8 mouse cellular contexts compared by ENCODE assay signal in the genomic region with DNA sequence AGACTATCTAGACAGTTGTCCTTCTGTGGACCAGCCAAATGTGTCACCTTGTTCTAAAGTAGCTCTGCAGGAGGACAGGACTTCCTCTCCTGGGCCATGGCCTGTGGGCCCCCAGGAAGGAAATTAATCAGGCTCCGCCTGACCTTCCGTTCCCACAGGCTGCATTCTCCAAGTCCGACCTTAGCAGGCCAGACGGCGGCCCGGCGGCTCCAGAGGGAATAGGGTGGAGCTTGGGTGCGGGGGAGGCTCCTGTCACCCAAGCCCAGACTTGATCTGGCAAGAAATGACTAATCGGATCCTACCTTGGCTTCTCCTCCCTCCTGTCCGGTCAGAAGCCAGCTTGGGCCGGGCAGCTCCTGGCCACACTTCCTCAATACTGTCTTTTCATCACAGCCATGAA. TPM values are rescaled to one million over a fixed set of nuclear protein-coding genes. Genes with fewer than 3 reads are reported as not detected.
DNase-seq lines count a peak whose midpoint lies in the region; ATAC-seq and TF ChIP-seq lines count a peak whose summit lies in the region.

No protein-coding gene starts in this region.

- DNase-seq in 3134 (ENCODE audit: extremely low read depth, insufficient read length, low spot score) = peak; percentile 88
- peak; percentile 76 for DNase-seq in adrenal gland, postnatal 25 days
- DNase-seq in forebrain, postnatal 0 days = no peak
- DNase-seq in liver, adult 2 months (ENCODE audit: extremely low read depth, low read depth, low spot score) = peak; percentile 89
- no peak for DNase-seq in spleen, adult 12 weeks (ENCODE audit: low spot score)
- DNase-seq in thymus, adult 18-20 months = no peak

- no peak overlapping the region for H3K27ac ChIP-seq in forebrain, postnatal 0 days (ENCODE audit: low read depth, low read length)
- H3K27ac ChIP-seq in hindbrain, embryonic 13.5 days = no peak overlapping the region
- peak overlapping the region; percentile 91 for H3K27ac ChIP-seq in liver, adult 2 months (replicated peaks; ENCODE audit: insufficient read depth, low read depth, low read length)
- no peak overlapping the region for H3K27ac ChIP-seq in neural tube, embryonic 14.5 days (ENCODE audit: low read depth, low read length)

- 35% methylated on average over 11 of the region's 11 CpGs for WGBS in forebrain, postnatal 0 days
- WGBS in hindbrain, embryonic 13.5 days = 39% methylated on average over 11 of the region's 11 CpGs
- WGBS in liver, adult 2 months = 3% methylated on average over 11 of the region's 11 CpGs
- 39% methylated on average over 11 of the region's 11 CpGs for WGBS in neural tube, embryonic 14.5 days

- H3K4me1 ChIP-seq in forebrain, postnatal 0 days (ENCODE audit: insufficient read depth) = peaks cover 18% of the 10 kb centered on the region
- H3K4me1 ChIP-seq in hindbrain, embryonic 13.5 days (replicated peaks) = peaks cover 59% of the 10 kb centered on the region
- peaks cover 47% of the 10 kb centered on the region for H3K4me1 ChIP-seq in liver, adult 2 months (ENCODE audit: control insufficient read depth, insufficient read depth, low read length)
- H3K4me1 ChIP-seq in neural tube, embryonic 14.5 days (ENCODE audit: control insufficient read depth, insufficient read depth, low read length) = peaks cover 6% of the 10 kb centered on the region; the same call in 1 of the 2 replicates

- no peaks in the 10 kb centered on the region for H3K36me3 ChIP-seq in forebrain, postnatal 0 days (ENCODE audit: insufficient read depth)
- H3K36me3 ChIP-seq in hindbrain, embryonic 13.5 days = no peaks in the 10 kb centered on the region; the same call in 1 of the 2 replicates
- no peaks in the 10 kb centered on the region for H3K36me3 ChIP-seq in liver, adult 2 months (ENCODE audit: control insufficient read depth, insufficient read depth, low read length)
- no peaks in the 10 kb centered on the region for H3K36me3 ChIP-seq in neural tube, embryonic 14.5 days (ENCODE audit: control insufficient read depth, insufficient read depth, low read length)

- peaks cover 24% of the 10 kb centered on the region for H3K79me2 ChIP-seq in liver, adult 2 months (ENCODE audit: control insufficient read depth, insufficient read depth, low read length)

- no peaks in the 10 kb centered on the region for H3K9me3 ChIP-seq in forebrain, postnatal 0 days (ENCODE audit: low read length)
- no peaks in the 10 kb centered on the region for H3K9me3 ChIP-seq in hindbrain, embryonic 13.5 days
- H3K9me3 ChIP-seq in neural tube, embryonic 14.5 days (ENCODE audit: control insufficient read depth, low read length) = no peaks in the 10 kb centered on the region

- H3K9ac ChIP-seq in forebrain, postnatal 0 days = no peak overlapping the region
- H3K9ac ChIP-seq in hindbrain, embryonic 13.5 days = peak overlapping the region; percentile 85
- H3K9ac ChIP-seq in liver, adult 2 months (ENCODE audit: low read depth, low read length) = peak overlapping the region; percentile 38; the same call in 1 of the 2 replicates
- no peak overlapping the region for H3K9ac ChIP-seq in neural tube, embryonic 14.5 days (replicated peaks; ENCODE audit: low read depth, low read length)

- no peaks in the 10 kb centered on the region for H3K27me3 ChIP-seq in forebrain, postnatal 0 days (ENCODE audit: insufficient read depth, low read length)
- H3K27me3 ChIP-seq in hindbrain, embryonic 13.5 days = peaks cover 27% of the 10 kb centered on the region; the same call in 1 of the 2 replicates
- H3K27me3 ChIP-seq in liver, adult 2 months (ENCODE audit: control insufficient read depth, insufficient read depth, low read length) = no peaks in the 10 kb centered on the region
- no peaks in the 10 kb centered on the region for H3K27me3 ChIP-seq in neural tube, embryonic 14.5 days (ENCODE audit: control insufficient read depth, insufficient read depth, low read length)

- 0 out of 2 replicates have a peak, but pooled peaks have one; percentile 10 for TF ChIP-seq POLR2A in liver, adult 2 months (IDR thresholded peaks at IDR 0.05; ENCODE audit: extremely low read depth, insufficient read depth, low read length)

- TF ChIP-seq CTCF in forebrain, postnatal 0 days (IDR thresholded peaks at IDR 0.05; ENCODE audit: low read depth) = no peak
- no peak for TF ChIP-seq CTCF in liver, adult 2 months (IDR thresholded peaks at IDR 0.05; ENCODE audit: low read depth, low read length)

- ATAC-seq in forebrain, postnatal 0 days = no peak
- ATAC-seq in hindbrain, embryonic 13.5 days (ENCODE audit: low FRiP score) = no peak
- no peak for ATAC-seq in neural tube, embryonic 14.5 days (ENCODE audit: low read depth)

- H3K4me3 ChIP-seq in forebrain, postnatal 0 days (ENCODE audit: low read depth, low read length) = peak overlapping the region; percentile 82; the same call in 1 of the 2 replicates
- H3K4me3 ChIP-seq in hindbrain, embryonic 13.5 days = peak overlapping the region; percentile 78
- peak overlapping the region; percentile 18 for H3K4me3 ChIP-seq in liver, adult 2 months (ENCODE audit: insufficient read depth, low read depth, low read length)
- H3K4me3 ChIP-seq in neural tube, embryonic 14.5 days (ENCODE audit: low read depth, low read length) = peak overlapping the region; percentile 12; the same call in 1 of the 2 replicates

- peak overlapping the region; percentile 78 for H3K4me2 ChIP-seq in forebrain, postnatal 0 days (ENCODE audit: low read depth)
- peak overlapping the region; percentile 61 for H3K4me2 ChIP-seq in hindbrain, embryonic 13.5 days
- H3K4me2 ChIP-seq in neural tube, embryonic 14.5 days (ENCODE audit: low read depth, low read length) = peak overlapping the region; percentile 43

RNA-seq across cellular contexts. Expression of a gene that starts 2.4 kb away (rescaled TPM):
- total RNA-seq in adrenal gland, postnatal 25 days (2021) = 59.5 and 81.5 TPM in 2 replicates
- total RNA-seq in forebrain, postnatal 0 days (2014; rRNA removed) = 76.6 and 106 TPM in 2 replicates
- polyA plus RNA-seq in forebrain, postnatal 0 days (2015; fragmentation: Nextera tagmentation; extraction: Ambion mirVana) = 59.4 and 67.0 TPM in 2 replicates
- 65.5 and 73.9 TPM in 2 replicates for polyA plus RNA-seq in hindbrain, embryonic 13.5 days (2015; fragmentation: Nextera tagmentation; extraction: Ambion mirVana)
- 18.3 and 27.5 TPM in 2 replicates for total RNA-seq in liver, adult 2 months (2014; rRNA removed)
- polyA plus RNA-seq in liver, adult 2 months (2012; rRNA removed) = 69.5 and 86.0 TPM in 2 replicates
- 43.0 and 58.9 TPM in 2 replicates for polyA plus RNA-seq in neural tube, embryonic 14.5 days (2014; fragmentation: Nextera tagmentation; extraction: Ambion mirVana)

RNA-seq across cellular contexts. Expression of a gene that starts 19.4 kb away (rescaled TPM):
- total RNA-seq in adrenal gland, postnatal 25 days (2021) = 25.7 and 29.4 TPM in 2 replicates
- 16.8 and 27.1 TPM in 2 replicates for total RNA-seq in forebrain, postnatal 0 days (2014; rRNA removed)
- 17.9 and 19.8 TPM in 2 replicates for polyA plus RNA-seq in forebrain, postnatal 0 days (2015; fragmentation: Nextera tagmentation; extraction: Ambion mirVana)
- 17.6 and 20.2 TPM in 2 replicates for polyA plus RNA-seq in hindbrain, embryonic 13.5 days (2015; fragmentation: Nextera tagmentation; extraction: Ambion mirVana)
- 1.2 and 1.5 TPM in 2 replicates for total RNA-seq in liver, adult 2 months (2014; rRNA removed)
- 0.81 and 1.2 TPM in 2 replicates for polyA plus RNA-seq in liver, adult 2 months (2012; rRNA removed)
- polyA plus RNA-seq in neural tube, embryonic 14.5 days (2014; fragmentation: Nextera tagmentation; extraction: Ambion mirVana) = 18.9 and 21.1 TPM in 2 replicates

RNA-seq across cellular contexts. Expression of a gene that starts 20.3 kb away (rescaled TPM):
- 23.8 and 24.7 TPM in 2 replicates for total RNA-seq in adrenal gland, postnatal 25 days (2021)
- 18.1 and 34.6 TPM in 2 replicates for total RNA-seq in forebrain, postnatal 0 days (2014; rRNA removed)
- polyA plus RNA-seq in forebrain, postnatal 0 days (2015; fragmentation: Nextera tagmentation; extraction: Ambion mirVana) = 23.3 and 23.4 TPM in 2 replicates
- 27.2 and 32.3 TPM in 2 replicates for polyA plus RNA-seq in hindbrain, embryonic 13.5 days (2015; fragmentation: Nextera tagmentation; extraction: Ambion mirVana)
- 0.74 and 1.1 TPM in 2 replicates for total RNA-seq in liver, adult 2 months (2014; rRNA removed)
- 1.7 and 1.9 TPM in 2 replicates for polyA plus RNA-seq in liver, adult 2 months (2012; rRNA removed)
- 7.2 and 32.8 TPM in 2 replicates for polyA plus RNA-seq in neural tube, embryonic 14.5 days (2014; fragmentation: Nextera tagmentation; extraction: Ambion mirVana)

RNA-seq across cellular contexts. Expression of a gene that starts 39.3 kb away (rescaled TPM):
- total RNA-seq in adrenal gland, postnatal 25 days (2021) = 46.0 and 68.7 TPM in 2 replicates
- total RNA-seq in forebrain, postnatal 0 days (2014; rRNA removed) = 274 and 518 TPM in 2 replicates
- polyA plus RNA-seq in forebrain, postnatal 0 days (2015; fragmentation: Nextera tagmentation; extraction: Ambion mirVana) = 131 and 237 TPM in 2 replicates
- 94.1 and 94.4 TPM in 2 replicates for polyA plus RNA-seq in hindbrain, embryonic 13.5 days (2015; fragmentation: Nextera tagmentation; extraction: Ambion mirVana)
- total RNA-seq in liver, adult 2 months (2014; rRNA removed) = 0.65 and 1.3 TPM in 2 replicates
- 0.40 and 1.2 TPM in 2 replicates for polyA plus RNA-seq in liver, adult 2 months (2012; rRNA removed)
- 71.6 and 93.7 TPM in 2 replicates for polyA plus RNA-seq in neural tube, embryonic 14.5 days (2014; fragmentation: Nextera tagmentation; extraction: Ambion mirVana)

RNA-seq across cellular contexts. Expression of a gene that starts 46.4 kb away (rescaled TPM):
- total RNA-seq in adrenal gland, postnatal 25 days (2021) = 60.3 and 63.2 TPM in 2 replicates
- 63.0 and 80.5 TPM in 2 replicates for total RNA-seq in forebrain, postnatal 0 days (2014; rRNA removed)
- polyA plus RNA-seq in forebrain, postnatal 0 days (2015; fragmentation: Nextera tagmentation; extraction: Ambion mirVana) = 113 and 118 TPM in 2 replicates
- 103 and 106 TPM in 2 replicates for polyA plus RNA-seq in hindbrain, embryonic 13.5 days (2015; fragmentation: Nextera tagmentation; extraction: Ambion mirVana)
- total RNA-seq in liver, adult 2 months (2014; rRNA removed) = 4.4 and 5.2 TPM in 2 replicates
- 3.9 and 4.8 TPM in 2 replicates for polyA plus RNA-seq in liver, adult 2 months (2012; rRNA removed)
- 107 and 109 TPM in 2 replicates for polyA plus RNA-seq in neural tube, embryonic 14.5 days (2014; fragmentation: Nextera tagmentation; extraction: Ambion mirVana)

Comparison
In these comparisons a context has a peak if more than half of its experiments do, and no peak if none do; other contexts are left out.
1. DNase-seq: peak in 3134 (single experiment), adrenal gland, postnatal 25 days (single experiment) and liver, adult 2 months (single experiment); none in forebrain, postnatal 0 days (single experiment), spleen, adult 12 weeks (single experiment) and thymus, adult 18-20 months (0 of 2).
2. H3K4me3 ChIP-seq: peak in every context shown above with its lines; median percentile 82 in forebrain, postnatal 0 days; 78 in hindbrain, embryonic 13.5 days; 18 in liver, adult 2 months; 12 in neural tube, embryonic 14.5 days.
3. H3K9ac ChIP-seq: peak in hindbrain, embryonic 13.5 days (single experiment) and liver, adult 2 months (single experiment); none in forebrain, postnatal 0 days (single experiment) and neural tube, embryonic 14.5 days (single experiment).
4. Peak in every context shown above with its lines, with median percentiles within 50 percentile points of each other: H3K4me2 ChIP-seq.